ENCODE assay signal across 20 mouse cellular contexts in genomic region chr10:39616230-39616590, GRCm38 (mm10). TPM values are rescaled to one million over a fixed set of nuclear protein-coding genes. Genes with fewer than 3 reads are reported as not detected.
A peak's percentile ranks its signal among the peaks of the same experiment; 100 is the strongest.
DNase-seq lines count a peak whose midpoint lies in the region; ATAC-seq and TF ChIP-seq lines count a peak whose summit lies in the region.
"Had no signal": no experiment of that assay in that cellular context is flagged by ENCODE, and none has a peak within 500 bp of the region (broad histone marks: within the 10 kb centered on the region; RNA-seq: fewer than 3 reads in every experiment).

No protein-coding gene starts in this region.

- no peaks in the 10 kb centered on the region for H3K36me3 ChIP-seq in kidney, adult 2 months (ENCODE audit: control insufficient read depth, insufficient read depth, low read length)
- H3K36me3 ChIP-seq in midbrain, embryonic 11.5 days (ENCODE audit: control insufficient read depth, insufficient read depth, low read length), result no peaks in the 10 kb centered on the region
- H3K36me3 ChIP-seq in midbrain, embryonic 15.5 days (replicated peaks), result no peaks in the 10 kb centered on the region
- peaks cover 9% of the 10 kb centered on the region; the same call in 1 of the 2 replicates for H3K36me3 ChIP-seq in limb, embryonic 10.5 days
- H3K36me3 ChIP-seq: liver, embryonic 13.5 days; midbrain, embryonic 12.5 days had no signal

- peak overlapping the region; percentile 96 for H3K27ac ChIP-seq in gastrocnemius, adult 2 months
- peak overlapping the region; percentile 49 for H3K27ac ChIP-seq in kidney, adult 2 months (ENCODE audit: insufficient read depth, low read depth, low read length)
- H3K27ac ChIP-seq in midbrain, embryonic 11.5 days (ENCODE audit: low read depth, low read length), result no peak overlapping the region
- no peak overlapping the region for H3K27ac ChIP-seq in midbrain, embryonic 15.5 days
- peak overlapping the region; percentile 7; the same call in 1 of the 2 replicates for H3K27ac ChIP-seq in limb, embryonic 10.5 days
- H3K27ac ChIP-seq: forebrain, embryonic 13.5 days; limb, embryonic 12.5 days; liver, embryonic 13.5 days; midbrain, embryonic 12.5 days had no signal

- TF ChIP-seq POLR2A in kidney, adult 2 months (IDR thresholded peaks at IDR 0.05; ENCODE audit: low read depth, low read length), result no peak

- DNase-seq in gastrocnemius, adult 2 months, result no peak
- DNase-seq in gastrocnemius, postnatal 10 days, result no peak
- no peak for DNase-seq in kidney, adult 2 months
- DNase-seq in kidney, postnatal 4 days, result no peak
- DNase-seq in midbrain, embryonic 11.5 days (ENCODE audit: low spot score, missing footprints), result peak; percentile 28
- DNase-seq in limb, embryonic 10.5 days (ENCODE audit: low spot score), result no peak
- no peak for DNase-seq in testis, postnatal 10 days (ENCODE audit: low spot score)
- DNase-seq: adrenal gland, postnatal 25 days; cerebellum, adult 8-10 months; layer of hippocampus, postnatal 36 days; liver, embryonic 13.5 days; right cerebral cortex, postnatal 14 days; thymus, adult 18-20 months; thymus, postnatal 36 days had no signal

- no peaks in the 10 kb centered on the region for H3K27me3 ChIP-seq in kidney, adult 2 months (replicated peaks; ENCODE audit: control insufficient read depth, insufficient read depth, low read length)
- no peaks in the 10 kb centered on the region for H3K27me3 ChIP-seq in midbrain, embryonic 11.5 days (ENCODE audit: control insufficient read depth, insufficient read depth, low read length)
- H3K27me3 ChIP-seq in midbrain, embryonic 15.5 days (replicated peaks), result no peaks in the 10 kb centered on the region
- H3K27me3 ChIP-seq in limb, embryonic 10.5 days (ENCODE audit: low read depth, poor library complexity, severe bottlenecking), result no peaks in the 10 kb centered on the region
- H3K27me3 ChIP-seq: forebrain, embryonic 13.5 days; limb, embryonic 12.5 days; liver, embryonic 13.5 days had no signal

- WGBS in kidney, adult 2 months, result 68% methylated on average over 9 of the region's 9 CpGs
- WGBS in midbrain, embryonic 11.5 days, result 90% methylated on average over 9 of the region's 9 CpGs
- 90% methylated on average over 9 of the region's 9 CpGs for WGBS in midbrain, embryonic 15.5 days
- 81% methylated on average over 9 of the region's 9 CpGs for WGBS in limb, embryonic 10.5 days

- intact Hi-C loops in gastrocnemius, adult 2 months (cut with DNase I), result no loop called here

- TF ChIP-seq CTCF in gastrocnemius, adult 2 months (IDR thresholded peaks at IDR 0.05), result no peak
- TF ChIP-seq CTCF in kidney, adult 2 months (conservative IDR thresholded peaks at IDR 0.05; ENCODE audit: insufficient read depth, insufficient read length, low read depth, low read length), result no peak

- H3K9ac ChIP-seq in midbrain, embryonic 11.5 days (ENCODE audit: low read length), result no peak overlapping the region
- no peak overlapping the region for H3K9ac ChIP-seq in midbrain, embryonic 15.5 days
- H3K9ac ChIP-seq: forebrain, embryonic 13.5 days; limb, embryonic 12.5 days; liver, embryonic 13.5 days; midbrain, embryonic 12.5 days had no signal

- ATAC-seq in midbrain, embryonic 11.5 days (ENCODE audit: low FRiP score), result no peak
- ATAC-seq in midbrain, embryonic 15.5 days (replicated peaks), result no peak
- ATAC-seq: forebrain, embryonic 13.5 days; lung, postnatal 0 days had no signal

- peaks cover 26% of the 10 kb centered on the region for H3K4me1 ChIP-seq in kidney, adult 2 months (ENCODE audit: control insufficient read depth, insufficient read depth, low read length)
- peaks cover 8% of the 10 kb centered on the region for H3K4me1 ChIP-seq in midbrain, embryonic 11.5 days (ENCODE audit: control insufficient read depth, insufficient read depth, low read length)
- peaks cover 11% of the 10 kb centered on the region for H3K4me1 ChIP-seq in midbrain, embryonic 15.5 days
- H3K4me1 ChIP-seq in limb, embryonic 10.5 days, result peaks cover 44% of the 10 kb centered on the region

- H3K9me3 ChIP-seq in midbrain, embryonic 11.5 days (ENCODE audit: control insufficient read depth, low read length), result no peaks in the 10 kb centered on the region
- H3K9me3 ChIP-seq in midbrain, embryonic 15.5 days, result no peaks in the 10 kb centered on the region
- no peaks in the 10 kb centered on the region for H3K9me3 ChIP-seq in limb, embryonic 10.5 days (replicated peaks)
- H3K9me3 ChIP-seq: forebrain, embryonic 13.5 days; limb, embryonic 12.5 days; liver, embryonic 13.5 days; midbrain, embryonic 12.5 days had no signal

- H3K4me2 ChIP-seq in midbrain, embryonic 11.5 days, result no peak overlapping the region
- H3K4me2 ChIP-seq in midbrain, embryonic 15.5 days, result no peak overlapping the region
- H3K4me2 ChIP-seq: forebrain, embryonic 13.5 days; limb, embryonic 12.5 days; liver, embryonic 13.5 days; midbrain, embryonic 12.5 days had no signal

- no peak overlapping the region for H3K4me3 ChIP-seq in gastrocnemius, adult 2 months
- no peak overlapping the region for H3K4me3 ChIP-seq in kidney, adult 2 months (ENCODE audit: insufficient read depth, low read depth, low read length)
- no peak overlapping the region for H3K4me3 ChIP-seq in midbrain, embryonic 11.5 days (ENCODE audit: low read depth, low read length)
- H3K4me3 ChIP-seq in midbrain, embryonic 15.5 days, result no peak overlapping the region
- H3K4me3 ChIP-seq in limb, embryonic 10.5 days, result no peak overlapping the region
- H3K4me3 ChIP-seq: erythroblast, embryonic 14.5 days; forebrain, embryonic 13.5 days; limb, embryonic 12.5 days; liver, embryonic 13.5 days; midbrain, embryonic 12.5 days had no signal

RNA-seq across cellular contexts. Expression of gene Traf3ip2, which starts 3.5 kb away (rescaled TPM):
- 1 to 10 TPM; 5.5 to 9.0 TPM for total RNA-seq in gastrocnemius, adult 2 months (2021)
- 1 to 10 TPM; 5.9 to 6.0 TPM for total RNA-seq in gastrocnemius, postnatal 10 days (2021)
- 10.4 and 12.8 TPM in 2 replicates for polyA plus RNA-seq in kidney, adult 2 months (2012; rRNA removed)
- 3.9 TPM in 2 replicates for polyA plus RNA-seq in midbrain, embryonic 11.5 days (2014; fragmentation: Nextera tagmentation; extraction: Ambion mirVana)
- polyA plus RNA-seq in midbrain, embryonic 15.5 days (2015; fragmentation: Nextera tagmentation; extraction: Ambion mirVana), result 5.9 and 7.0 TPM in 2 replicates
- polyA plus RNA-seq in limb, embryonic 10.5 days (2016; fragmentation: Nextera tagmentation; extraction: Ambion mirVana), result 7.2 and 8.7 TPM in 2 replicates

Comparison
In these comparisons a context has a peak if more than half of its experiments do, and no peak if none do; other contexts are left out.
1. H3K27ac ChIP-seq: peak in gastrocnemius, adult 2 months (single experiment), kidney, adult 2 months (single experiment) and limb, embryonic 10.5 days (single experiment); none in midbrain, embryonic 11.5 days (single experiment) and midbrain, embryonic 15.5 days (single experiment).